Mouse (Mus musculus): ENCODE data around the gene Cd47. TPM values are rescaled to one million over a fixed set of nuclear protein-coding genes. Genes with fewer than 3 reads are reported as not detected.
A peak's percentile ranks its signal among the peaks of the same experiment; 100 is the strongest.
"Not testable (repeated sequence)": the region's sequence is repeated elsewhere in the genome, so short reads cannot be mapped to it uniquely, and the experiment has no call there.

Gene Cd47
- total and polyA plus RNA-seq, 3 experiments: 105 to 189 (median 106) TPM

GRCm38 (mm10) chr16:49787714-49788113, 12.6 kb upstream of the Cd47 start:
- no peak for DNase-seq

DNA sequence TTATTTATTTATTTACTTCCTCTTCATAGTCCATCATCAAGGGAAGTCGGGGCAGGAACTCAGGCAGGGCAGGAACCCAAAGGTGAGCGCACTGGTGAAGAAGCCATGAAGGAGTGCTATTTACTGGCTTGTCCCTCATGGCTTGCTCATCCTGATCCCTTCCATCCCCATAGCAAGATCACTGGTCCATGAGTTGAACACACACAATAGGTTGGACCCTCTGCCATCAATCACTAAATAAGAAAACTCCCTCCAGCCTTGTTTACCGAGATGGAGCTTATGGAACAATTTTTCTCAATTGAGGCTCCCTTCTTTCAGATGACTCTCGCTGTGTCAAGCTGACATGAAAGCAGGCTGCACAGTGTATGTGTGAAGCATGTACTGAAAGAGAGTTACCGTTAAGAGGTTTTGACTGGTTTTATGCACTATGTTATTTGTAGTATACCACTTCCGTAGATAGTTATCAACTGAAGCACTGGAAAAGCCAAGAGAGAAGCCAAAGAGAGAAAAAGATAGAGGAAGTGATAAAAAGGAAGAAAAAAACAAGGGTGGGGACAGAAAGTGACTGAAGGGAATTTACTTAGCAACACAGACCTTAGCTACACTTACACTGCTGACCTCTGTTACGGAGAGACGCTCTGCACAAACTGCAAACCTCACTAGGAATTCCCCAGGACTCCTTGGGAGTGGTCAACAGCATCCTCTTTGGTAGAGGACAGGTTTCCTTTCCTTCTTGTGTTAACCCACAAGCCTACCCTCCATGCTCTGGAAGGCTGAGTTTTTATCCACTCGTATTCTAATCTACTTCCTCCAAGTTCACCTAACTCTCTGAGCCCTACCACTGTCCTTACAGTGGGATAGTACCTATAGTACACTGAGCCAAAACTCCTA, 9.5 kb upstream of the Cd47 start:
- no peak for DNase-seq

DNA sequence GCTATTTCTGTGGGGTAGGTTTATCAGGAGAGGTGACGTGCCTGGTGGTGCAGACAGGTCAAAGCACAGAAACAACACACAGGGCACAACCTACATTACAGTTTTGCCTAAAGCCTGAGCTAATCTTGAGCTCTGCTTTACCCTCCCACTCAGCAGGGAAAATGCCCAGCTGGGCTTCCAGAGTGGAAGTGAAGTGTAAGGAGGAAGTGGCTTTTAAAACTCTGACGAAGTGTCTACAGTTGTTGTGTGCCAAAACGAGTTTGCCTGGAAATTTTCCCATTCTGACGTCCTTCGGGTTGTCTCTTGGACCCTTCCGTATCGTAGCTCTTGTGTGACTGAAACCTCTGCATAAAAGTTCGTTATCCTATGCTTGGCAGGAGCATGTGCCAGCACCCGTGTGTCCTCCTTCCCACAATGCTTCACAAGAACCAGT, 7.9 kb upstream of the Cd47 start:
- peak; percentile 30 for DNase-seq

GRCm38 (mm10) chr16:49793596-49793995, 6.7 kb upstream of the Cd47 start:
- DNase-seq: no peak

DNA sequence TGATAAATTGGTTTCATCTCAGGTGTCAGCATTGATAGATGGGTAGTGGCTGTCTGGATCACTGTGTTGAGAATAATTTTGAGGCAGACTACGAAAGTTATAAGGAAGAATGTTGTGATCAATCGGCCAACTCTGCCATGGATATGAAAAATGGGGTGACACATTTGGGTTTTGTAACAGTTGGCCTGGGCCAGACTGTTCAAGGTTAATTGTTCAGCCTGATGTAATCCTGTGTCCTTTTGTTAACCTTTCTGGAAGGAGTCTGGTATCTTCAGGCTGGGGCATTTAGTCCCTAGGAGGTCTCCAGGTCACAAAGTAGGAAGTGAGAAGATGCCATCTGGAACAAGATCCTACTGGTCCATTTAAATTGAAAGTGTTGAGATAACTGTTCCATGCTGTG, 4.1 kb upstream of the Cd47 start:
- DNase-seq: peak; percentile 69

DNA sequence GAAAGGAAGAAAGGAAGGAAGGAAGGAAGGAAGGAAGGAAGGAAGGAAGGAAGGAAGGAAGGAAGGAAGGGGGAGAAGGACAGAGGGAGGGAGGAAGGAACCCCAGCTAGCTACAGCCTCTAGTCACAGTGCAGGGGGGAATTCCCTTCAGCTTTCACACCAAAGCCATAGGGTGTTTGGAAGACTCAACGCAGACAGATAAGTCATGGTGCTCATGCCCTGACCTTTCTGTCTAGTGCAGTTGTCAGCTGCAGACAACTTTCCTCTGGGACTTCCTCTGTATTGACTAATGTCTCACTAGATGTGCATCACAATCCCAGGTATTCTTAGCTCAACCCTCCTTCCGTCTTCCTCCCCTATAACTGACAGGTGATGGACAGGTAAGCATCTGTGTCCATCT, 3.4 kb upstream of the Cd47 start:
- DNase-seq: no peak

GRCm38 (mm10) chr16:49798790-49799189, 1.5 kb upstream of the Cd47 start:
- no peak for DNase-seq

DNA sequence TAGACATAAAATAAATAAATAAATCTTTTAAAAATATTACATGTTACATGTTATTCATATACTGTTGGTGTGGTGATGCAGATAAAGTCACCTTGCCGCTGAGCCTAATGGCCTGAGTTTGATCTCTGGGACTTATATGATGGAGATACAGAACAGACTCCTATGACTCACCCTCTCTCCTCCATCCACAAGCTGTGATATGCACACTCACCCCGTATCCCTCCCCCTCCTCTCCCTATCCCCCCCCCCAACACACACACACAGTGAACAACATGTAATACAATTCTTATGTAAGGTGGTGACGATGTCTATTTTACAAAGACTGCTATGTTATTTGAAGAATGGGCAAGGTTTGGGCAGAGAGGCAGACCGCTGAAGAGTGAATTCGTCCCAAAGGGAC, 663 bp downstream of the Cd47 start:
- no peak for DNase-seq

GRCm38 (mm10) chr16:49801399-49801798, 1.1 kb downstream of the Cd47 start:
- no peak for DNase-seq

DNA sequence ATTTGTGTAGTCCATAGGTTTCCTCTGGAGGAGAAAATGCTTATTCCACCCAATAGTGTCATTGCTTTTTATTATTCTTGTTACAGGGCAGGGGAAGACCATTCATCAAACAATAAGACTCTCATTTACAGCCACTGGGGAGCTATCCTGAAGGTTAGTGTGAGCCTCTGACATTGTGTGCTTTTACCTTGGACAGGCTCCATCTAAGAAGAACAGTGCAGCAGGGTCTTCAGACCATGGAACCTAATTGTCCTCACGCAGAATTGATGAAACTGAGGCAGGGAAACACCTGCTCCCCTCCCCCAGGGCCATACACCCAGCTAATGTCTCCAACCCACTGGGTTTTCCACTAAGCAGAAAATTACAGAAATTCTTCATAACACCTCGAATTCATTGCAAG, 2.7 kb downstream of the Cd47 start:
- DNase-seq: no peak

GRCm38 (mm10) chr16:49803932-49804461, 3.7 kb downstream of the Cd47 start:
- DNase-seq: no peak

DNA sequence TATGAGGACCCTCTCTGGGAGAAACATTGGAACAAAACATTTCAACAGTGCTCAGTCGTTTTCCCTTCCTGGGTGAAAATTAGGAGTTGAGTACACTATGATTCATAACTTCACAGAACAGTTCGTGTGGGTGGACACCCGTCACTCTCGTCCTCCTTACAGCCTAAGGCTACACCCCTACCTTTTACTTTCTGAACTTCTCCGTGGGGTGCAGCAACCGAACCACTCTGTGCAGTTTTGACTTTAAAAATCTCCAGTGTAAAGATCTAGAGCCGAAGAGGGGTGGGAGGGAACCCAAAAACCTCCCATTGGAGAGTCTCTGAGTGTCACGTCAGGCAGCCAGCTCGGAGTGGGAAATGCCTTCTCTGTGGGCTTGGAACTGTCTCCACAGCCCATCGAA, 6.6 kb downstream of the Cd47 start:
- DNase-seq: no peak

GRCm38 (mm10) chr16:49807419-49807841, 7.1 kb downstream of the Cd47 start:
- peak; percentile 59 for DNase-seq

DNA sequence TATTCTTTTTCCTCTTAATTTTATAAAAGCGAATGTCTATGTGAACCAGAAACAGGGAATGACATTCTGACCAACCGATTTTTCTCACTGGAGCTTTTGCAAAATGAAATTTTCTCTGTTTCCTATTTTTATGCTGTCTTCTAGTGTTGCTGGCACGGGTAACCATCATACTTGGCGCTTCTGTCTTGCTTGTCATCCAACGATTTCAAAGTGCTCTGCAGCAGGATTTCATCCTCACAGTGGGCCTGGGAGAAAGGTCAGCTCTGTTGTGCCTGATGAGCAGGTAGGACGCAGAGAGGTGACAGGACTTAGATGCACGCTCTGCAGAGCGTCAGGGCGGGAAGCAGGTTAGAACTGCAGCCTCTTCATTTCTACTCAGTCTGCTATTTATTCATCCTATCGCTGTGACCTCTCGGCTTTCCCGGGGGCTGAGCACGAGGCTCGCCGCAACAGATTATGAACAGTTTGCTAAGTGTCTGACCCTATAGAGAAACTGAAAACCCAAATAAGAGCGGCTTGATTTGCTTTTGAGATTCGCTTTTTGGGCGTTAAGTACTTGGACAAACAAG, 7.6 kb downstream of the Cd47 start:
- DNase-seq: no peak

DNA sequence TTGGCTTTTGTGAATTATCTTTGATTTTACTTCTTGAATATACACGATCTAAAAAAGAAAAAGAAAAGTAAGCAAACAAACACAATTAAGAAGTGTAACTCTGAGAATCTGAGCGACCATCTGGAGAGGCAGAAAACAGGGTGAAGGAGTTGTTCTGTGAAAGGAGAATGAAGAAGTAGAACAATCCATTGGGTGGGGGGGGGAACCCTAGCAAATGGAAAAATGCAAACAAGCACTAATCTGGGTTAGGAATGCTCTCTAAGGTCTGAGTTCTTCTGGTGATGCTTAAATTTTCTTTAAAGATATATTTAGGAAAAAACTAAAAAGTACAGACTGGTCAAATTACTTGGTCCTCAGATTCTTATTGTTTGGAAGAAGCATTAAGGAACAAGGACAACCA, 11.6 kb downstream of the Cd47 start:
- DNase-seq: no peak

DNA sequence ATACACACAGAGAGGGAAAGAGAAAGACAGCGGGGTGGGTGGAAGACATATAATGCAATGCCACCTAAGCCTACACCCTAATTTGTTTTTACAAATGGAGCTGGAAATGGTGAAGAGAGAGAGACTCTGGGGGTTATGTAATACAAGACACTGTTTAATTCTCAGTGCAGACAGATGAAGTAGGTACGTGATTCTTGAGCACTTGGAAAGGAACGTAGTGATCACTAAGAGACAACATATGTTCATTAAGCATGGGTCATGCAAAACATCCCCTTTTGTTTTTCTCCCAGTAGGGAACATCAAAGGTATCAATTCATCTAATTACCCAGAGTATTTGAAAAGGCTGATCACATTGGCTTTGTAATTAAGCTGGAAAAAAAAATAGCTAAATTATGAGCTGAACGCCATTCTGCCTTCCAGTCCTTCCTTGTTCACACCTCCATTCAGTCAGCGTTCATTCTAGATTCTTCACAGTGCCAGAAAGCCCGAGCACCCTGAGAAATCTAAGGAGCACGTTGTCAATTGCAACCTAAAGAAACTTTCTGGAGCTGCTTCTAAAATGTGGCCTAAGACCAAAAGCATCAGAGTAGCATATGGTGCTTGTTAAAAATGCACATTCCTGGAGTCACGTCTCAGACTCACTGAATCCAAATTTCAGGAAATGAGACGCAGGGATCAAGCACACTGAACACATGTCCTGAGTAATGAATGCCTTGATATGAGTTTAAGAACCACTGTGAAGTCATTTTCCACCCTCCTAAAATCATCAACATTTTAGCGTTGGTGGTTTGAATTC, 12.7 kb downstream of the Cd47 start:
- no peak for DNase-seq

GRCm38 (mm10) chr16:49814419-49814818, 14.1 kb downstream of the Cd47 start:
- no peak for DNase-seq

DNA sequence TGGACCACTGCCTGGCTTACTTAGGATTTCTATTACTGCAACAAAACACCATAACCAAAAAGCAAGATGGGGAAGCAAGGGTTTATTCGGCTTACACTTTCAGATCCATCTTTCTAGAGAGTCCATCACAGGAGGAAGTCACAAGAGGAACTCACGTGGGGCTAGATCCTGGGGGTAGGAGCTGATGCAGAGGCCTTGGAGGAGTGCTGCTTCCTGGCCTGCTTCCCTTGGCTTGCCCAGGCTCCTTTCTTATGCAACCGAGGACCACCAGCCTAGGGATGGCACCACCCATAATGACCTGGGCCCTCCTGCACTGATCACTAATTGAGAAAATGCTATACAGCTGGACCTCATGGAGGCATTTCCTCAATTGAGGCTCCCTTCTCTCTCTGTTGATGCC, 16.6 kb downstream of the Cd47 start:
- no peak for DNase-seq

- DNase-seq: no peak
Measured at GRCm38 (mm10) chr16:49818146-49818545, 17.8 kb downstream of the Cd47 start.

GRCm38 (mm10) chr16:49818627-49819026, 18.3 kb downstream of the Cd47 start:
- no peak for DNase-seq

DNA sequence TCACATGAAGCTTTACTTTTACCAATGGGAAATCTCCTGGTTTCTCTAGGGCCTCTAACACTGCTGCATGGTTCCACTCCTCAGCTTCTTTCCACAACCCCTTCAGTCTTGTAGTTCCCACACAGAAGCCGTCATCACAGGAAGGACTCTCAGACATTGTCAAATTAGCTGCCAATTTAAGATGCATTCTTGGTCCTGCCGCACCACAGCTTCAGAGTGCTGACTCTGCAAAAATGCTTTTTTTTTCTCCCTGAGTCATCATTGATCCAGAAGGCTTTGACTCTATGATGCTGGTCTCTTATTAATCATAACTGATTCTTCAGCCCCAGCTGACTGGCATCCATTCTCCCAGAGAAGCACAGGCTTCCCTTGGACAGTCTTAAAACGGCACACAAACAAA, 19.2 kb downstream of the Cd47 start:
- no peak for DNase-seq

GRCm38 (mm10) chr16:49830911-49831310, 30.6 kb downstream of the Cd47 start:
- not testable (repeated sequence) for DNase-seq

DNA sequence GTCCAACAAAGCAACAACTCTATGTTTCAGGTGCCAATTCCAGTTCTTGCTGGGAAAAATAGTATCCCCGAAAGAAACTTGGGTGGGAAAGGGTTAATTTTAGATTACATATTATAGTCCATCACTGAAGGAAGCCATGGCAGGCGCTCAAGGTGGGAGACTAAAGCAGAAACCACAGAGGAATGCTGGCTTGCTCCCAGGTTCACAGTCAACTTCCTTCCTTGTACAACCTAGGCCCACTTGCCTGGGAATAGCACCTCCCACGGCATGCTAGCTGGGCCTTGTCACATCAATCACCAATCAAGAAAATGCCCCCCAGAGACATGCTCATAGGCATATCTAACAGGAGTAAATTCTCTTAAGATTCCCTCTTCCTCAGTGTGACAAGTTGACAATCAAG, 32.0 kb downstream of the Cd47 start:
- no peak for DNase-seq
